Mouse (Mus musculus): ENCODE measurements around the gene Slc27a4. TPM values are rescaled to one million over a fixed set of nuclear protein-coding genes. Genes with fewer than 3 reads are reported as not detected.

The Slc27a4 gene
- polyA plus RNA-seq, 1 experiment from 2014 or later, result 16.7 TPM

DNA sequence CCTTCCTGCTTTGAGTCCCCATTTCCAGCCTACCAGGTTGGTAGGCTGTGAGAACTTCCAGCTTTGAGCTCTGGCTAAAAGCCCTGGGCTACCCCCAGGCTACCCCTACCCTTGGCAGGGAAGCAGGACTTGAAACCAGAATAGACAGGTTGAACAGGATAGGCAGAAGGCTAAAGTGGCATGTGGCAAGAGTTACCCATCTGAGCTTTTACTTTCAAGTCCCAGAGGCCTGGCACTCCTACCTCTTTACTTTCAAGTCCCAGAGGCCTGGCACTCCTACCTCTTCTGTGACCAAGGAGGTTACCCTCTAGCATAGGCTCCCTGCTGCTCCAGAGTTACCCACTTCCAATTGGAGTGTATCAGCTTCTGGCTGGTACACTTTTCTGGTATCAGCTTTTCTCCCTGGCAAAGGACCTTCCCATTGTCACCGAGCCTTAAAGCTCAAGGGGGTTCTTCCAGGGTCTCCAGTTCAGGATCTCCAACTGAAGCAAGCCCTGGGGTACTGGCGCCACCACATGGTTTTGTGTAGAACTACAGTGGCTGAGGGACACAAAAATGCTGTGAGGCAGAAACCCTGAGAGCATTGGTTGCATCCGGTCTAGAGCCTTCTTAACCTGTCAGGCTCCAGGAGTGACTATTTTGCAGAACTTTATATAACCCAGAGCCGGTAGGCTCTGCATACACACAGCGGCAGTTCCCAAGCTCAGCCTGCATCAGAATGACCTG is 56.5 kb downstream of the Slc27a4 start:
- H3K27me3 ChIP-seq, result peaks cover 19% of the 10 kb centered on the region
- H3K27ac ChIP-seq, result no peak overlapping the region
- no peaks in the 10 kb centered on the region for H3K9me3 ChIP-seq
- ATAC-seq (ENCODE audit: insufficient number of reproducible peaks, insufficient read depth, low FRiP score, low TSS enrichment, low read depth), result no peak
- no peaks in the 10 kb centered on the region for H3K4me1 ChIP-seq
- 7% methylated on average over 5 of the region's 5 CpGs for WGBS
- no peak overlapping the region for H3K4me2 ChIP-seq
- no peak overlapping the region for H3K9ac ChIP-seq
- no peak overlapping the region for H3K4me3 ChIP-seq
- no peaks in the 10 kb centered on the region for H3K36me3 ChIP-seq

DNA sequence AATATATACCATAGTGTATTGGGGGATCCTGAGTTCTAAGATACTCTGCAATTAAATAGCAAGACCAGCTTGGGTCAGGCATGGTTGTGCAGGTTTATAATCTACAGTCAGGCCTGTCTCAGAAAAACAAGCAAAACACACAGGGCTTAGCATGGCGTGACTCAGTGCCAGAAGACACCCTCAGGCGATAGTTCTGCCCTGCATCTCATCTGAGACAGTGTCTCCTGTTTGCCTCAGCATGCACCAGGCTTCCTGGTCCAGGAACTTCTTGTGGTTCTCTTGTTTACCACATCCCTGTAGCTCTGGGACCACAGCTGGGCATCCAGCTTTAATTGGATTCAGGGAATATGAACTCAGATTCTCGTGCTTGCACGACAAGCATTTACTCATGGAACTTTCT is 62.7 kb downstream of the Slc27a4 start:
- Histone ChIP-seq H3K4me3 (no peak overlapping the region), H3K36me3 (no peaks in the 10 kb centered on the region), H3K27me3 (0 out of 2 replicates have a peak, but pooled peaks cover 9% of the 10 kb centered on the region), H3K9ac (no peak overlapping the region), H3K9me3 (no peaks in the 10 kb centered on the region), H3K4me2 (no peak overlapping the region), H3K27ac (no peak overlapping the region), H3K4me1 (peaks cover 7% of the 10 kb centered on the region)
- WGBS, result 56% methylated on average over 4 of the region's 4 CpGs
- no peak for ATAC-seq (ENCODE audit: insufficient number of reproducible peaks, insufficient read depth, low FRiP score, low TSS enrichment, low read depth)

Small RNA genes within 50 kb of the gene (microRNA-seq; reads per million reads assigned to microRNA genes)
- gene Mir219a-2 (not detected), gene Mir219b (not detected)

Other genes with a start within 250 kb of the Slc27a4 start
- 14.4 and 15.0 TPM in 2 replicates for gene Rapgef1, start 182.9 kb upstream of the Slc27a4 start, polyA plus RNA-seq (2015; fragmentation: Nextera tagmentation; extraction: Ambion mirVana)
- gene Gm13420, start 50.9 kb upstream of the Slc27a4 start, polyA plus RNA-seq (2015; fragmentation: Nextera tagmentation; extraction: Ambion mirVana), result not detected in 2 replicates
- gene Gm13547, start 43.3 kb upstream of the Slc27a4 start, polyA plus RNA-seq (2015; fragmentation: Nextera tagmentation; extraction: Ambion mirVana), result 0.81 TPM in 1 of 2 replicates, not detected in the other
- 31.1 and 31.7 TPM in 2 replicates for gene Coq4, start 15.1 kb upstream of the Slc27a4 start, polyA plus RNA-seq (2015; fragmentation: Nextera tagmentation; extraction: Ambion mirVana)
- gene Trub2, start 14.1 kb upstream of the Slc27a4 start, polyA plus RNA-seq (2015; fragmentation: Nextera tagmentation; extraction: Ambion mirVana), result 43.4 and 49.4 TPM in 2 replicates
- gene Urm1, start 17.4 kb downstream of the Slc27a4 start, polyA plus RNA-seq (2015; fragmentation: Nextera tagmentation; extraction: Ambion mirVana), result 23.4 and 26.3 TPM in 2 replicates
- gene Cercam, start 66.5 kb downstream of the Slc27a4 start, polyA plus RNA-seq (2015; fragmentation: Nextera tagmentation; extraction: Ambion mirVana), result 29.6 and 29.7 TPM in 2 replicates
- 79.8 and 85.3 TPM in 2 replicates for gene Odf2, start 86.6 kb downstream of the Slc27a4 start, polyA plus RNA-seq (2015; fragmentation: Nextera tagmentation; extraction: Ambion mirVana)
- 70.1 and 76.8 TPM in 2 replicates for gene Gle1, start 132.8 kb downstream of the Slc27a4 start, polyA plus RNA-seq (2015; fragmentation: Nextera tagmentation; extraction: Ambion mirVana)
- gene Sptan1, start 162.9 kb downstream of the Slc27a4 start, polyA plus RNA-seq (2015; fragmentation: Nextera tagmentation; extraction: Ambion mirVana), result 74.3 and 78.3 TPM in 2 replicates
- gene Wdr34, start 246.2 kb downstream of the Slc27a4 start, polyA plus RNA-seq (2015; fragmentation: Nextera tagmentation; extraction: Ambion mirVana), result 46.5 and 46.9 TPM in 2 replicates